Mouse (Mus musculus): ENCODE measurements at regions not wholly inside any gene's neighbourhood (a gene's known extent, or its start where the extent isn't known, plus 50 kb on each side); places are given as distances from the start of the nearest gene placed in this dataset.

GRCm38 (mm10) chr17:13659943-13660342 lies 100.4 kb upstream of the Afdn start:
- TF ChIP-seq CTCF (conservative IDR thresholded peaks at IDR 0.05; ENCODE audit: low read length) (no peak), POU5F1 (IDR thresholded peaks at IDR 0.05; ENCODE audit: borderline replicate concordance, low read length) (no peak)
